Mouse (Mus musculus): ENCODE data around the gene Tacc2. TPM values are rescaled to one million over a fixed set of nuclear protein-coding genes. Genes with fewer than 3 reads are reported as not detected.
"Not testable (repeated sequence)": the region's sequence is repeated elsewhere in the genome, so short reads cannot be mapped to it uniquely, and the experiment has no call there.

Gene Tacc2
- total RNA-seq, 2 experiments from 2014 or later = 364 to 380 TPM

GRCm38 (mm10) chr7:130640681-130641080, 63.4 kb downstream of the Tacc2 start:
- DNase-seq (ENCODE audit: low spot score) = no peak
- intact Hi-C loops (cut with DNase I) = loop anchor here (2.0 to 5.0 kb wide), 2 partner anchors 32 to 37 kb away; no protein-coding TSS in a partner anchor

GRCm38 (mm10) chr7:130645332-130645993, 68.2 kb downstream of the Tacc2 start:
- intact Hi-C loops (cut with DNase I) = no loop called here

GRCm38 (mm10) chr7:130645994-130646761, 68.9 kb downstream of the Tacc2 start:
- intact Hi-C loops (cut with DNase I) = no loop called here
- DNase-seq (ENCODE audit: low spot score) = peak; percentile 80

More at GRCm38 (mm10) chr7:130645332-130645993, 68.2 kb downstream of the Tacc2 start:
- DNase-seq (ENCODE audit: low spot score) = no peak

- DNase-seq (ENCODE audit: low spot score) = peak; percentile 81
- intact Hi-C loops (cut with DNase I) = no loop called here
Observed at GRCm38 (mm10) chr7:130646762-130647139, 69.5 kb downstream of the Tacc2 start.

- DNase-seq (ENCODE audit: low spot score) = no peak
- intact Hi-C loops (cut with DNase I) = no loop called here
Observed at GRCm38 (mm10) chr7:130648061-130648460, 70.8 kb downstream of the Tacc2 start.

GRCm38 (mm10) chr7:130649257-130649656, 72.0 kb downstream of the Tacc2 start:
- DNase-seq (ENCODE audit: low spot score) = peak; percentile 46
- intact Hi-C loops (cut with DNase I) = no loop called here

- intact Hi-C loops (cut with DNase I) = no loop called here
- DNase-seq (ENCODE audit: low spot score) = no peak
Observed at GRCm38 (mm10) chr7:130650621-130651020, 73.4 kb downstream of the Tacc2 start.

GRCm38 (mm10) chr7:130653036-130653555, 75.9 kb downstream of the Tacc2 start:
- intact Hi-C loops (cut with DNase I) = no loop called here
- no peak for DNase-seq (ENCODE audit: low spot score)

GRCm38 (mm10) chr7:130654562-130654961, 77.3 kb downstream of the Tacc2 start:
- peak; percentile 58 for DNase-seq (ENCODE audit: low spot score)
- intact Hi-C loops (cut with DNase I) = no loop called here

- intact Hi-C loops (cut with DNase I) = loop anchor here (2.0 kb wide), 1 partner anchor 14 kb away; no protein-coding TSS in a partner anchor
- DNase-seq (ENCODE audit: low spot score) = no peak
Observed at GRCm38 (mm10) chr7:130656965-130657364, 79.7 kb downstream of the Tacc2 start.

- intact Hi-C loops (cut with DNase I) = loop anchor here (2.0 kb wide), 1 partner anchor 13 kb away; no protein-coding TSS in a partner anchor
- DNase-seq (ENCODE audit: low spot score) = peak; percentile 87
Observed at GRCm38 (mm10) chr7:130657751-130658150, 80.5 kb downstream of the Tacc2 start.

- no peak for DNase-seq (ENCODE audit: low spot score)
- intact Hi-C loops (cut with DNase I) = no loop called here
Observed at GRCm38 (mm10) chr7:130659129-130659528, 81.9 kb downstream of the Tacc2 start.

GRCm38 (mm10) chr7:130662250-130662649, 85.0 kb downstream of the Tacc2 start:
- intact Hi-C loops (cut with DNase I) = no loop called here
- DNase-seq (ENCODE audit: low spot score) = no peak

- intact Hi-C loops (cut with DNase I) = no loop called here
Observed at GRCm38 (mm10) chr7:130662869-130663268, 85.6 kb downstream of the Tacc2 start.

GRCm38 (mm10) chr7:130664037-130664436, 86.8 kb downstream of the Tacc2 start:
- intact Hi-C loops (cut with DNase I) = no loop called here
- DNase-seq (ENCODE audit: low spot score) = no peak

More at GRCm38 (mm10) chr7:130662869-130663268, 85.6 kb downstream of the Tacc2 start:
- no peak for DNase-seq (ENCODE audit: low spot score)

GRCm38 (mm10) chr7:130664629-130665028, 87.4 kb downstream of the Tacc2 start:
- DNase-seq (ENCODE audit: low spot score) = no peak
- intact Hi-C loops (cut with DNase I) = no loop called here

GRCm38 (mm10) chr7:130665358-130665757, 88.1 kb downstream of the Tacc2 start:
- intact Hi-C loops (cut with DNase I) = no loop called here
- no peak for DNase-seq (ENCODE audit: low spot score)

- intact Hi-C loops (cut with DNase I); DNase-seq (ENCODE audit: low spot score): not testable (repeated sequence)
Observed at GRCm38 (mm10) chr7:130668013-130668412, 90.8 kb downstream of the Tacc2 start.

- DNase-seq (ENCODE audit: low spot score) = no peak
- intact Hi-C loops (cut with DNase I) = no loop called here
Observed at GRCm38 (mm10) chr7:130668729-130669281, 91.6 kb downstream of the Tacc2 start.

- intact Hi-C loops (cut with DNase I) = no loop called here
- DNase-seq (ENCODE audit: low spot score) = peak; percentile 45
Observed at GRCm38 (mm10) chr7:130669370-130669881, 92.2 kb downstream of the Tacc2 start.
